Mouse (Mus musculus) heart, adult 2 months (tissue): Measurements from ENCODE around the gene Gdpd1.

Experiments used
- CTCF ChIP-seq: fragments of 200-600 bp; IDR thresholded peaks from 2 replicates; pipeline ENCODE4 v1.8.1; 2022; ENCODE audit warnings: antibody characterized with exemption, mild to moderate bottlenecking, moderate library complexity
- POLR2A ChIP-seq: fragments of 200-500 bp; IDR thresholded peaks from 2 replicates; pipeline ENCODE4 v1.6.1; 2011; ENCODE audit warnings: mild to moderate bottlenecking, low read depth, low read length, control low read depth; ENCODE audit not compliant: insufficient read depth

GRCm38 (mm10) chr11:87043052-87043451 lies 30.8 kb downstream of the Gdpd1 start:
- TF ChIP-seq POLR2A (no peak), CTCF (no peak)
